ENCODE assay signal across 15 mouse cellular contexts in genomic region chr5:137570691-137571586, GRCm38 (mm10). TPM values are rescaled to one million over a fixed set of nuclear protein-coding genes. Genes with fewer than 3 reads are reported as not detected.
DNase-seq lines count a peak whose midpoint lies in the region; ATAC-seq and TF ChIP-seq lines count a peak whose summit lies in the region.
"Had no signal": no experiment of that assay in that cellular context is flagged by ENCODE, and none has a peak within 500 bp of the region (broad histone marks: within the 10 kb centered on the region; RNA-seq: fewer than 3 reads in every experiment).

No protein-coding gene starts in this region.

- H3K4me2 ChIP-seq in hindbrain, embryonic 12.5 days (replicated peaks): no peak overlapping the region
- no peak overlapping the region for H3K4me2 ChIP-seq in hindbrain, embryonic 11.5 days (replicated peaks; ENCODE audit: low read depth, low read length)
- peak overlapping the region; percentile 96 for H3K4me2 ChIP-seq in liver, embryonic 16.5 days (ENCODE audit: low read depth, low read length)

- H3K9ac ChIP-seq in hindbrain, embryonic 12.5 days: no peak overlapping the region
- no peak overlapping the region for H3K9ac ChIP-seq in hindbrain, embryonic 11.5 days (ENCODE audit: low read depth, low read length)
- H3K9ac ChIP-seq in liver, embryonic 16.5 days (ENCODE audit: low read depth, low read length): peak overlapping the region; percentile 79

- no peak for DNase-seq in hindbrain, embryonic 11.5 days (ENCODE audit: low spot score)
- DNase-seq in G1E (ENCODE audit: low spot score): peak; percentile 86
- peak; percentile 85 for DNase-seq in c-Kit-positive CD71-positive TER-119-positive erythroid progenitor cells, embryonic 14.5 days (ENCODE audit: low spot score)
- no peak for DNase-seq in urinary bladder, postnatal 36 days (ENCODE audit: low spot score in 2 of 2)
- DNase-seq in gastrocnemius, postnatal 10 days: no peak
- DNase-seq in layer of hippocampus, adult 18-20 months (ENCODE audit: low spot score in 2 of 2): no peak
- DNase-seq: cerebellum, postnatal 10 days; gastrocnemius, postnatal 14 days; lung, adult 2 months; right cerebral cortex, postnatal 14 days; thymus, postnatal 25 days had no signal

- 0 out of 2 replicates have a peak, but pooled peaks have one; percentile 19 for ATAC-seq in hindbrain, embryonic 12.5 days (ENCODE audit: low FRiP score)
- no peak for ATAC-seq in hindbrain, embryonic 11.5 days (ENCODE audit: low FRiP score)
- peak; percentile 86 for ATAC-seq in G1E (ENCODE audit: extremely low read depth, insufficient number of reproducible peaks, low FRiP score, poor library complexity, severe bottlenecking)
- peak; percentile 93 for ATAC-seq in liver, embryonic 16.5 days (ENCODE audit: low read depth)
- ATAC-seq: inflammation-experienced regulatory T-cells, adult 6 months had no signal

- H3K4me1 ChIP-seq in hindbrain, embryonic 12.5 days: 0 out of 2 replicates have a peak, but pooled peaks cover 6% of the 10 kb centered on the region
- no peaks in the 10 kb centered on the region; the same call in 1 of the 2 replicates for H3K4me1 ChIP-seq in hindbrain, embryonic 11.5 days (replicated peaks; ENCODE audit: control insufficient read depth, insufficient read depth, low read length)
- H3K4me1 ChIP-seq in G1E (ENCODE audit: insufficient read depth, low read depth, low read length): peaks cover 71% of the 10 kb centered on the region
- peaks cover 40% of the 10 kb centered on the region for H3K4me1 ChIP-seq in liver, embryonic 16.5 days (ENCODE audit: control insufficient read depth, low read depth, low read length)

- WGBS in hindbrain, embryonic 12.5 days: 82% methylated on average over 17 of the region's 17 CpGs
- WGBS in hindbrain, embryonic 11.5 days: 83% methylated on average over 17 of the region's 17 CpGs
- WGBS in liver, embryonic 16.5 days (ENCODE audit: insufficient replicate concordance): 9% methylated on average over 17 of the region's 17 CpGs

- H3K36me3 ChIP-seq in hindbrain, embryonic 12.5 days: no peaks in the 10 kb centered on the region
- H3K36me3 ChIP-seq in hindbrain, embryonic 11.5 days (ENCODE audit: control insufficient read depth, insufficient read depth, low read length): no peaks in the 10 kb centered on the region
- peaks cover 37% of the 10 kb centered on the region for H3K36me3 ChIP-seq in G1E (replicated peaks)
- peaks cover 6% of the 10 kb centered on the region for H3K36me3 ChIP-seq in liver, embryonic 16.5 days (ENCODE audit: control insufficient read depth, insufficient read depth)

- no peak for TF ChIP-seq CTCF in G1E (IDR thresholded peaks at IDR 0.05; ENCODE audit: low read depth, low read length)

- peaks cover 10% of the 10 kb centered on the region; the same call in 1 of the 2 replicates for H3K27me3 ChIP-seq in hindbrain, embryonic 12.5 days
- H3K27me3 ChIP-seq in hindbrain, embryonic 11.5 days (ENCODE audit: control insufficient read depth, insufficient read depth, low read length): peaks cover 4% of the 10 kb centered on the region; the same call in 1 of the 2 replicates
- no peaks in the 10 kb centered on the region for H3K27me3 ChIP-seq in G1E (ENCODE audit: insufficient read depth, low read length)
- no peaks in the 10 kb centered on the region; the same call in 1 of the 2 replicates for H3K27me3 ChIP-seq in liver, embryonic 16.5 days (ENCODE audit: control insufficient read depth, insufficient read depth, low read depth, low read length)

- no peaks in the 10 kb centered on the region for H3K9me3 ChIP-seq in hindbrain, embryonic 12.5 days (replicated peaks)
- H3K9me3 ChIP-seq in hindbrain, embryonic 11.5 days (ENCODE audit: control insufficient read depth, low read length): no peaks in the 10 kb centered on the region
- peaks cover 5% of the 10 kb centered on the region for H3K9me3 ChIP-seq in G1E (replicated peaks)
- no peaks in the 10 kb centered on the region for H3K9me3 ChIP-seq in liver, embryonic 16.5 days (replicated peaks; ENCODE audit: control insufficient read depth, low read length)

- H3K27ac ChIP-seq in hindbrain, embryonic 12.5 days: no peak overlapping the region
- no peak overlapping the region for H3K27ac ChIP-seq in hindbrain, embryonic 11.5 days (ENCODE audit: low read depth, low read length)
- H3K27ac ChIP-seq in liver, embryonic 16.5 days (ENCODE audit: low read length): peak overlapping the region; percentile 91

- no peak overlapping the region for H3K4me3 ChIP-seq in hindbrain, embryonic 12.5 days
- H3K4me3 ChIP-seq in hindbrain, embryonic 11.5 days (ENCODE audit: low read depth, low read length): no peak overlapping the region
- H3K4me3 ChIP-seq in G1E (ENCODE audit: low read depth, low read length): peak overlapping the region; percentile 82
- peak overlapping the region; percentile 69 for H3K4me3 ChIP-seq in liver, embryonic 16.5 days (ENCODE audit: low read depth, low read length)

RNA-seq across cellular contexts. Expression of gene Tfr2, which starts 1.3 kb away (rescaled TPM):
- 3.3 and 3.4 TPM in 2 replicates for polyA plus RNA-seq in hindbrain, embryonic 12.5 days (2016; fragmentation: Nextera tagmentation; extraction: Ambion mirVana)
- 2.5 and 2.7 TPM in 2 replicates for polyA plus RNA-seq in hindbrain, embryonic 11.5 days (2014; fragmentation: Nextera tagmentation; extraction: Ambion mirVana)
- 193 and 194 TPM in 2 replicates for total RNA-seq in G1E (2014; fragmentation: Nextera tagmentation)
- 52.6 and 67.3 TPM in 2 replicates for total RNA-seq in G1E (2017)
- polyA plus RNA-seq in G1E (2012): 87.3 and 117 TPM in 2 replicates
- 60.5 and 62.5 TPM in 2 replicates for polyA plus RNA-seq in liver, embryonic 16.5 days (2015; fragmentation: Nextera tagmentation; extraction: Ambion mirVana)
- total RNA-seq in gastrocnemius, postnatal 10 days (2021): under 1 TPM in 1 of 2 experiments, not detected in 1; 0.56 TPM
- 10 to 100 TPM; 14.6 to 15.2 TPM for total RNA-seq in layer of hippocampus, adult 18-20 months (2021)

RNA-seq across cellular contexts. Expression of gene Actl6b, which starts 17.6 kb away (rescaled TPM):
- polyA plus RNA-seq in hindbrain, embryonic 12.5 days (2016; fragmentation: Nextera tagmentation; extraction: Ambion mirVana): 103 and 108 TPM in 2 replicates
- polyA plus RNA-seq in hindbrain, embryonic 11.5 days (2014; fragmentation: Nextera tagmentation; extraction: Ambion mirVana): 45.4 and 47.6 TPM in 2 replicates
- total RNA-seq in G1E (2014; fragmentation: Nextera tagmentation) (not detected in 2 replicates), G1E (2017) (0.11 TPM in 1 of 2 replicates, not detected in the other)
- polyA plus RNA-seq in G1E (2012): not detected in 2 replicates
- polyA plus RNA-seq in liver, embryonic 16.5 days (2015; fragmentation: Nextera tagmentation; extraction: Ambion mirVana): 0.05 TPM in 1 of 2 replicates, not detected in the other
- total RNA-seq in gastrocnemius, postnatal 10 days (2021): under 1 TPM in 1 of 2 experiments, not detected in 1; 0.16 TPM
- 100 to 1,000 TPM; 118 to 136 TPM for total RNA-seq in layer of hippocampus, adult 18-20 months (2021)
- total RNA-seq: gastrocnemius, postnatal 14 days had no signal
- polyA plus RNA-seq: inflammation-experienced regulatory T-cells, adult 6 months; lung, adult 2 months had no signal

RNA-seq across cellular contexts. Expression of gene Mospd3, which starts 29.9 kb away (rescaled TPM):
- polyA plus RNA-seq in hindbrain, embryonic 12.5 days (2016; fragmentation: Nextera tagmentation; extraction: Ambion mirVana): 38.7 and 40.0 TPM in 2 replicates
- polyA plus RNA-seq in hindbrain, embryonic 11.5 days (2014; fragmentation: Nextera tagmentation; extraction: Ambion mirVana): 22.6 and 22.9 TPM in 2 replicates
- total RNA-seq in G1E (2014; fragmentation: Nextera tagmentation) (58.9 and 61.2 TPM in 2 replicates), G1E (2017) (3.8 and 5.4 TPM in 2 replicates)
- polyA plus RNA-seq in G1E (2012): 316 and 504 TPM in 2 replicates
- 21.3 and 23.1 TPM in 2 replicates for polyA plus RNA-seq in liver, embryonic 16.5 days (2015; fragmentation: Nextera tagmentation; extraction: Ambion mirVana)
- total RNA-seq in gastrocnemius, postnatal 10 days (2021): 10 to 100 TPM; 16.5 to 29.5 TPM
- total RNA-seq in layer of hippocampus, adult 18-20 months (2021): 10 to 100 TPM; 20.9 to 25.2 TPM

RNA-seq across cellular contexts. Expression of gene Gnb2, which starts 37.6 kb away (rescaled TPM):
- 466 and 467 TPM in 2 replicates for polyA plus RNA-seq in hindbrain, embryonic 12.5 days (2016; fragmentation: Nextera tagmentation; extraction: Ambion mirVana)
- 475 and 483 TPM in 2 replicates for polyA plus RNA-seq in hindbrain, embryonic 11.5 days (2014; fragmentation: Nextera tagmentation; extraction: Ambion mirVana)
- 229 and 302 TPM in 2 replicates for total RNA-seq in G1E (2014; fragmentation: Nextera tagmentation)
- total RNA-seq in G1E (2017): 255 and 347 TPM in 2 replicates
- polyA plus RNA-seq in G1E (2012): 501 and 571 TPM in 2 replicates
- polyA plus RNA-seq in liver, embryonic 16.5 days (2015; fragmentation: Nextera tagmentation; extraction: Ambion mirVana): 125 and 127 TPM in 2 replicates
- total RNA-seq in gastrocnemius, postnatal 10 days (2021): 100 to 1,000 TPM; 301 to 324 TPM
- 100 to 1,000 TPM; 573 to 580 TPM for total RNA-seq in layer of hippocampus, adult 18-20 months (2021)

RNA-seq across cellular contexts. Expression of gene Epo, which starts 37.9 kb away (rescaled TPM):
- not detected in 2 replicates for polyA plus RNA-seq in hindbrain, embryonic 12.5 days (2016; fragmentation: Nextera tagmentation; extraction: Ambion mirVana)
- 0.38 and 1.1 TPM in 2 replicates for polyA plus RNA-seq in hindbrain, embryonic 11.5 days (2014; fragmentation: Nextera tagmentation; extraction: Ambion mirVana)
- total RNA-seq in G1E (2014; fragmentation: Nextera tagmentation): not detected in 2 replicates
- total RNA-seq in G1E (2017): not detected in 2 replicates
- polyA plus RNA-seq in G1E (2012): not detected in 2 replicates
- polyA plus RNA-seq in liver, embryonic 16.5 days (2015; fragmentation: Nextera tagmentation; extraction: Ambion mirVana): 0.81 and 1.2 TPM in 2 replicates
- total RNA-seq in gastrocnemius, postnatal 10 days (2021): not detected
- total RNA-seq in layer of hippocampus, adult 18-20 months (2021): not detected
- total RNA-seq: gastrocnemius, postnatal 14 days; layer of hippocampus, postnatal 25 days had no signal
- polyA plus RNA-seq: inflammation-experienced regulatory T-cells, adult 6 months; lung, adult 2 months had no signal

Comparison
In these comparisons a context has a peak if more than half of its experiments do, and no peak if none do; other contexts are left out.
1. H3K4me3 ChIP-seq: peak in G1E (single experiment) and liver, embryonic 16.5 days (single experiment); none in hindbrain, embryonic 12.5 days (single experiment) and hindbrain, embryonic 11.5 days (single experiment).
2. DNase-seq: peak in G1E (single experiment) and c-Kit-positive CD71-positive TER-119-positive erythroid progenitor cells, embryonic 14.5 days (single experiment); none in hindbrain, embryonic 11.5 days (single experiment), urinary bladder, postnatal 36 days (0 of 2), gastrocnemius, postnatal 10 days (single experiment) and layer of hippocampus, adult 18-20 months (0 of 2).
3. RNA of gene Tfr2, which starts 1.3 kb away (polyA plus RNA-seq): 87.3 to 117 TPM in G1E and 60.5 to 62.5 TPM in liver, embryonic 16.5 days; 3.3 to 3.4 TPM in hindbrain, embryonic 12.5 days and 2.5 to 2.7 TPM in hindbrain, embryonic 11.5 days; every median in the first group is over 10 times any median in the second.
4. RNA of gene Actl6b, which starts 17.6 kb away (polyA plus RNA-seq): 103 to 108 TPM in hindbrain, embryonic 12.5 days and 45.4 to 47.6 TPM in hindbrain, embryonic 11.5 days; 0.05 TPM in liver, embryonic 16.5 days and not detected in G1E; every median in the first group is over 10 times any median in the second.